Comparison of ENCODE assay signal across 15 mouse cellular contexts in genomic region chr6:134065018-134065725, GRCm38 (mm10). TPM values are rescaled to one million over a fixed set of nuclear protein-coding genes. Genes with fewer than 3 reads are reported as not detected.
DNase-seq lines count a peak whose midpoint lies in the region; ATAC-seq lines count a peak whose summit lies in the region.
"Had no signal": no experiment of that assay in that cellular context is flagged by ENCODE, and none has a peak within 500 bp of the region (broad histone marks: within the 10 kb centered on the region; RNA-seq: fewer than 3 reads in every experiment).

No protein-coding gene starts in this region.

- H3K9me3 ChIP-seq in kidney, embryonic 15.5 days (replicated peaks): no peaks in the 10 kb centered on the region
- H3K9me3 ChIP-seq in hindbrain, embryonic 12.5 days (replicated peaks): no peaks in the 10 kb centered on the region
- H3K9me3 ChIP-seq: embryonic facial prominence, embryonic 13.5 days had no signal

- 72% methylated on average over 11 of the region's 11 CpGs for WGBS in kidney, embryonic 15.5 days
- 90% methylated on average over 11 of the region's 11 CpGs for WGBS in hindbrain, embryonic 12.5 days

- H3K4me3 ChIP-seq in kidney, embryonic 15.5 days (replicated peaks): no peak overlapping the region
- H3K4me3 ChIP-seq in hindbrain, embryonic 12.5 days: no peak overlapping the region
- H3K4me3 ChIP-seq: embryonic facial prominence, embryonic 13.5 days had no signal

- DNase-seq in kidney, adult 18-20 months: peak; percentile 40
- peak; percentile 36 for DNase-seq in thymus, postnatal 0 days (ENCODE audit: low spot score)
- DNase-seq in thymus, postnatal 4 days: no peak
- peak; percentile 27 for DNase-seq in lung, postnatal 14 days
- peak; percentile 66 for DNase-seq in splenic B cell, adult 2 months (ENCODE audit: low read depth, low spot score)
- DNase-seq in left cerebral cortex, adult 18-20 months (ENCODE audit: low spot score in 2 of 2): no peak
- DNase-seq: adrenal gland, postnatal 14 days; cerebellum, adult 9-11 months; heart, postnatal 14 days had no signal

- no peak overlapping the region for H3K27ac ChIP-seq in kidney, embryonic 15.5 days
- no peak overlapping the region for H3K27ac ChIP-seq in hindbrain, embryonic 12.5 days
- H3K27ac ChIP-seq: embryonic facial prominence, embryonic 13.5 days; stomach, postnatal 0 days had no signal

- no peak overlapping the region for H3K9ac ChIP-seq in kidney, embryonic 15.5 days
- no peak overlapping the region for H3K9ac ChIP-seq in hindbrain, embryonic 12.5 days
- H3K9ac ChIP-seq: embryonic facial prominence, embryonic 13.5 days had no signal

- no peak for ATAC-seq in kidney, embryonic 15.5 days (replicated peaks; ENCODE audit: low FRiP score)
- ATAC-seq in hindbrain, embryonic 12.5 days (ENCODE audit: low FRiP score): no peak
- ATAC-seq: forebrain, embryonic 16.5 days had no signal

- H3K4me2 ChIP-seq in kidney, embryonic 15.5 days: no peak overlapping the region
- no peak overlapping the region for H3K4me2 ChIP-seq in hindbrain, embryonic 12.5 days (replicated peaks)
- H3K4me2 ChIP-seq: embryonic facial prominence, embryonic 13.5 days; midbrain, embryonic 11.5 days had no signal

- peaks cover 29% of the 10 kb centered on the region for H3K36me3 ChIP-seq in kidney, embryonic 15.5 days
- no peaks in the 10 kb centered on the region for H3K36me3 ChIP-seq in splenic B cell, adult 2 months (ENCODE audit: control insufficient read depth, insufficient read depth, low read length, poor library complexity, severe bottlenecking)
- H3K36me3 ChIP-seq in hindbrain, embryonic 12.5 days: no peaks in the 10 kb centered on the region

- peaks cover 21% of the 10 kb centered on the region for H3K4me1 ChIP-seq in kidney, embryonic 15.5 days
- H3K4me1 ChIP-seq in hindbrain, embryonic 12.5 days: peaks cover 11% of the 10 kb centered on the region

- no peaks in the 10 kb centered on the region for H3K27me3 ChIP-seq in kidney, embryonic 15.5 days
- H3K27me3 ChIP-seq in splenic B cell, adult 2 months (ENCODE audit: control insufficient read depth, insufficient read depth, low read length, poor library complexity, severe bottlenecking): no peaks in the 10 kb centered on the region
- H3K27me3 ChIP-seq in hindbrain, embryonic 12.5 days: no peaks in the 10 kb centered on the region
- H3K27me3 ChIP-seq: embryonic facial prominence, embryonic 13.5 days had no signal

RNA-seq across cellular contexts. Expression of gene Etv6, which starts 29.7 kb away (rescaled TPM):
- 11.4 and 13.0 TPM in 2 replicates for polyA plus RNA-seq in kidney, embryonic 15.5 days (2015; fragmentation: Nextera tagmentation; extraction: Ambion mirVana)
- 11.8 and 12.1 TPM in 2 replicates for polyA plus RNA-seq in thymus, postnatal 0 days (2015; fragmentation: Nextera tagmentation; extraction: Ambion mirVana)
- polyA plus RNA-seq in hindbrain, embryonic 12.5 days (2016; fragmentation: Nextera tagmentation; extraction: Ambion mirVana): 11.7 and 13.1 TPM in 2 replicates
- 10 to 100 TPM; 15.3 to 18.6 TPM for total RNA-seq in left cerebral cortex, adult 18-20 months (2021)

Comparison
In these comparisons a context has a peak if more than half of its experiments do, and no peak if none do; other contexts are left out.
1. DNase-seq: peak in kidney, adult 18-20 months (single experiment), thymus, postnatal 0 days (single experiment), lung, postnatal 14 days (single experiment) and splenic B cell, adult 2 months (single experiment); none in thymus, postnatal 4 days (single experiment) and left cerebral cortex, adult 18-20 months (0 of 2).